Comparison of ENCODE assay signal across 19 mouse cellular contexts in the genomic region with DNA sequence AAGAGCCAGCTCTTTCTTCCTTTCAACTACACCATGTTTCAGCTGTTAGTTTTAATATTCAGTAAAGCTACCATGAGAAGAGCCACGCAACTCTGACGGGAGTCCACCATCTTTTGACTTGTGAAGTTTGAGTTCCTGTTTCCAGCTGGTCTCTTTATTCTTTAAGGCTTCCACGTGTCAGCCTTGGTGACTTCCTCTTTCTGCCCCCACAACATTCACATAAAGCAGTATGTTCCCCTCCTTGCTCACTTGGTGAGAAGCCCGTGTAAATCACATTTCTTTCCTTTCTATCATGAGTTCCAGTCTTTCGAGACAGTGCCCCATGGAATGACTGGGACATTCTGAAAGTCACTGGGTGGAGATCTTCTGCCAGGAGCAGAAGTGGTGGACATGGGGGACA.
A peak's percentile ranks its signal among the peaks of the same experiment; 100 is the strongest.
DNase-seq lines count a peak whose midpoint lies in the region; ATAC-seq and TF ChIP-seq lines count a peak whose summit lies in the region.
"Had no signal": no experiment of that assay in that cellular context is flagged by ENCODE, and none has a peak within 500 bp of the region (broad histone marks: within the 10 kb centered on the region; RNA-seq: fewer than 3 reads in every experiment).

No protein-coding gene starts in this region.

- TF ChIP-seq CTCF in spleen, adult 2 months (IDR thresholded peaks at IDR 0.05; ENCODE audit: extremely low read depth, insufficient read depth, insufficient read length, insufficient replicate concordance), result no peak
- TF ChIP-seq CTCF in stomach, postnatal 0 days (IDR thresholded peaks at IDR 0.05; ENCODE audit: low read depth), result no peak

- no peak overlapping the region for H3K4me3 ChIP-seq in spleen, adult 2 months (ENCODE audit: extremely low read depth, insufficient read depth, insufficient read length)
- no peak overlapping the region for H3K4me3 ChIP-seq in stomach, postnatal 0 days (ENCODE audit: low read depth, low read length)
- H3K4me3 ChIP-seq: embryonic facial prominence, embryonic 12.5 days; erythroblast, embryonic 14.5 days; heart, embryonic 10.5 days; kidney, embryonic 15.5 days; limb, embryonic 13.5 days; liver, embryonic 15.5 days; midbrain, embryonic 15.5 days; neural tube, embryonic 12.5 days had no signal

- no peaks in the 10 kb centered on the region for H3K36me3 ChIP-seq in spleen, adult 2 months (ENCODE audit: control insufficient read depth, insufficient read depth, low read length)
- no peaks in the 10 kb centered on the region for H3K36me3 ChIP-seq in stomach, postnatal 0 days (ENCODE audit: control insufficient read depth, insufficient read depth, low read length)
- H3K36me3 ChIP-seq: embryonic facial prominence, embryonic 12.5 days; kidney, embryonic 15.5 days; limb, embryonic 13.5 days; liver, embryonic 15.5 days; midbrain, embryonic 15.5 days; neural tube, embryonic 12.5 days had no signal

- no peak overlapping the region for H3K27ac ChIP-seq in spleen, adult 2 months (ENCODE audit: insufficient read depth, low read length)
- H3K27ac ChIP-seq in stomach, postnatal 0 days (replicated peaks), result no peak overlapping the region
- H3K27ac ChIP-seq: embryonic facial prominence, embryonic 12.5 days; heart, embryonic 10.5 days; kidney, embryonic 15.5 days; limb, embryonic 13.5 days; liver, embryonic 15.5 days; midbrain, embryonic 15.5 days; neural tube, embryonic 12.5 days had no signal

- peak; percentile 19 to 47 for DNase-seq in spleen, adult 2 months (ENCODE audit: low read depth in 1 of 2, low spot score in 2 of 2)
- no peak for DNase-seq in spleen, adult 12 weeks (ENCODE audit: low spot score)
- peak; percentile 87 for DNase-seq in MEL-GATA-1-ER (ENCODE audit: extremely low read depth, low read depth)
- DNase-seq in kidney, adult 8-10 months, result no peak
- no peak for DNase-seq in gastrocnemius, postnatal 36 days
- DNase-seq in stomach, postnatal 0 days (ENCODE audit: low spot score), result no peak
- DNase-seq: cerebellum, adult 9-11 months; gastrocnemius, postnatal 14 days had no signal

- no peaks in the 10 kb centered on the region for H3K9me3 ChIP-seq in stomach, postnatal 0 days (ENCODE audit: control insufficient read depth, low read length)
- H3K9me3 ChIP-seq: embryonic facial prominence, embryonic 12.5 days; heart, embryonic 10.5 days; kidney, embryonic 15.5 days; limb, embryonic 13.5 days; liver, embryonic 15.5 days; midbrain, embryonic 15.5 days; neural tube, embryonic 12.5 days had no signal

- H3K4me2 ChIP-seq in stomach, postnatal 0 days (replicated peaks; ENCODE audit: low read depth), result no peak overlapping the region
- H3K4me2 ChIP-seq: embryonic facial prominence, embryonic 12.5 days; kidney, embryonic 15.5 days; limb, embryonic 13.5 days; liver, embryonic 15.5 days; midbrain, embryonic 15.5 days; neural tube, embryonic 12.5 days had no signal

- TF ChIP-seq EP300 in stomach, postnatal 0 days (optimal IDR thresholded peaks at IDR 0.05), result no peak

- intact Hi-C loops in gastrocnemius, postnatal 36 days (cut with DNase I), result no loop called here

- no peaks in the 10 kb centered on the region for H3K4me1 ChIP-seq in spleen, adult 2 months (ENCODE audit: control insufficient read depth, insufficient read depth, insufficient read length)
- H3K4me1 ChIP-seq in stomach, postnatal 0 days (replicated peaks; ENCODE audit: control insufficient read depth, insufficient read depth), result no peaks in the 10 kb centered on the region

- no peak for TF ChIP-seq POLR2A in spleen, adult 2 months (IDR thresholded peaks at IDR 0.05; ENCODE audit: low read depth, low read length)

- ATAC-seq in megakaryocyte, adult 5-6 weeks (ENCODE audit: poor library complexity, severe bottlenecking), result peak; percentile 94
- ATAC-seq in stomach, postnatal 0 days (ENCODE audit: low FRiP score, low TSS enrichment), result no peak
- ATAC-seq: forebrain, embryonic 14.5 days; inflammation-experienced regulatory T-cells, adult 6 months; midbrain, embryonic 15.5 days had no signal

- no peak overlapping the region for H3K9ac ChIP-seq in stomach, postnatal 0 days (ENCODE audit: low read length)
- H3K9ac ChIP-seq: embryonic facial prominence, embryonic 12.5 days; kidney, embryonic 15.5 days; limb, embryonic 13.5 days; liver, embryonic 15.5 days; midbrain, embryonic 15.5 days; neural tube, embryonic 12.5 days had no signal

- 0 out of 2 replicates have a peak, but pooled peaks cover 2% of the 10 kb centered on the region for H3K27me3 ChIP-seq in spleen, adult 2 months (ENCODE audit: control insufficient read depth, insufficient read depth, low read length)
- no peaks in the 10 kb centered on the region for H3K27me3 ChIP-seq in stomach, postnatal 0 days (ENCODE audit: control insufficient read depth, insufficient read depth, low read length)
- H3K27me3 ChIP-seq: embryonic facial prominence, embryonic 12.5 days; kidney, embryonic 15.5 days; limb, embryonic 13.5 days; liver, embryonic 15.5 days; midbrain, embryonic 15.5 days; neural tube, embryonic 12.5 days had no signal

- WGBS in spleen, adult 2 months, result 10% methylated on average over 5 of the region's 5 CpGs
- WGBS in stomach, postnatal 0 days, result 71% methylated on average over 5 of the region's 5 CpGs

Comparison
In these comparisons a context has a peak if more than half of its experiments do, and no peak if none do; other contexts are left out.
1. DNase-seq: peak in spleen, adult 2 months (2 of 2) and MEL-GATA-1-ER (single experiment); none in spleen, adult 12 weeks (single experiment), kidney, adult 8-10 months (0 of 2), gastrocnemius, postnatal 36 days (0 of 2) and stomach, postnatal 0 days (single experiment).